Mouse (Mus musculus): ENCODE data around the gene Fam78a. TPM values are rescaled to one million over a fixed set of nuclear protein-coding genes. Genes with fewer than 3 reads are reported as not detected.

Gene Fam78a
- total RNA-seq, 2 experiments from 2014 or later, result 15.0 to 23.0 TPM

GRCm38 (mm10) chr2:32102944-32103343 is 18.3 kb upstream of the Fam78a start:
- no peak for DNase-seq

DNA sequence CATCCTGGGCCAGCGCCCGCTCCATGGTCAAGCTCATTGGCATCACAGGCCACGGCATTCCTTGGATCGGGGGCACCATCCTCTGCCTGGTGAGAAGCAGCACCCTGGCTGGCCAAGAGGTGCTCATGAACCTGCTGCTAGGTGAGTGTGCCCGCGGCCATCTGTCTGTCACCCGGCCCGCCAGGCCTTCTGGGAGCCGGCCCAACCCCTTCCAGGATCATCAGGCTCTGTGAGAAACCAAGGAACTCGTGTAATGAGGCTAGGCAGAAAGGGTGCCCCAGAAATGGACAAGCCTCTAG is 11.4 kb upstream of the Fam78a start:
- peak in 1 of 2 experiments; percentile 32 for DNase-seq

DNA sequence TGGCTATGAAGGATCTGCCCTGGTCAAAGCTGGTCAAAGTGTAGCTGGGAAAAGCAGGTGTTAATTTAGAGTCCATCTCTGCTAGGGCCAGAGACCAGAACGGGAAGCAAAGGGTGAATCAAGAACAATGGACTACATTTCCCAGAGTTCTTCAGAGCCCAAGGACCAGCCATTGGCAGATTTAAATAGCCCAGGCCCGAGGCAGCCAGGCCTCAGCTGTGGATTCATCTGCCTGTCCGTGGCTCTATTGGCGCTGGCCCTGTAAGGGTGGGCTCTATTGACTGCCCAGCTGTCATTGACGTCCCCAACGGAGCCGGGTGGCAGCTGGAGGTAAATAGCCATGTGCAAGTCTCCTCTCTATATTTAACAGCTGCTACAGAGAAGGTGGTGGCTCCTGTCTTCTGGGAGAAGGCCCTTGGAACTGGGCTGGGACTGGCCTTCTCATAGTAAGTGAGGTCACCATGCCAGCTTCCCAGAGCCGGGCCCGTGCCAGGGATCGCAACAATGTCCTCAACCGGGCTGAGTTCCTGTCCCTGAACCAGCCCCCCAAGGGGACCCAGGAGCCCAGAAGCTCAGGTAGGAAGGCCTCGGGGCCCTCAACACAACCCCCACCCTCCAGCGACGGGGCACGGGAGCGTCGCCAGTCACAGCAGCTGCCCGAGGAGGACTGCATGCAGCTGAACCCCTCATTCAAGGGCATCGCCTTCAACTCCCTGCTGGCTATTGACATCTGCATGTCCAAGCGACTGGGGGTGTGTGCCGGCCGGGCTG is 10.9 kb upstream of the Fam78a start, which contains the start of gene Plpp7:
Plpp7 (plus strand) TSS at position 178 of the 771 bp plus-strand sequence.
- DNase-seq, result peak; percentile 86 to 88

DNA sequence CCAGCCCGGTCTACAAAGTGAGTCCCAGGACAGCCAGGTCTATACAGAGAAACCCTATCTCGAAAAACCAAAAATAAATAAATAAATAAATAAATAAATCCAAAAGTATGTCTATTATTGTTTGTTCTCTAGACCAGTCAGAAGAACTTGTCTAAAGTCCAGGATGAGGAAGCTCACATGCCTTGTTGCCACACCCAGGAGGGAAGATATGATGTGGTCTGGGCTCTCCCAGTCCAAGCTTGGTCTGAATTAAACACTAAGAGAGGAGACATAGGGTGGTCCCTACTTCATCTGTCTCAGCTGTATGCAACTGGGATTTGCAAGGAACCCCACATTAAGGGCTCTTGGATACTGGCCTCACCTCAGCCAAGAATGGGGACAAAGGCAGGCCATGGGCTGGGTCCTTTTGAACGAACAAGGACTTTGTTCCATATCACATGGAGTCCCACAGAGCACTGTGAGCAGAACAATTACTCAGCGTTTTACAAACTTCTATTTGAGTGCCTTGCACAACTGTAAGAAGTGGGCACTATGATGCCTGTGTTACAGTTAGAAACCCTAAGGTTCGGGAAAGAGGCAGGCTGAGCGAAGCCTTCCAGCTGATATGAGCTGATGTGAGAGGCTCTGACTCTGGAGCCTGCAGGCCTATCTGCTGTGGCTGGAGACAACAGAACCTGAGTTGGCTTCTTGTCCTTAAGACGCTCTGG is 9.5 kb upstream of the Fam78a start:
- no peak for DNase-seq

DNA sequence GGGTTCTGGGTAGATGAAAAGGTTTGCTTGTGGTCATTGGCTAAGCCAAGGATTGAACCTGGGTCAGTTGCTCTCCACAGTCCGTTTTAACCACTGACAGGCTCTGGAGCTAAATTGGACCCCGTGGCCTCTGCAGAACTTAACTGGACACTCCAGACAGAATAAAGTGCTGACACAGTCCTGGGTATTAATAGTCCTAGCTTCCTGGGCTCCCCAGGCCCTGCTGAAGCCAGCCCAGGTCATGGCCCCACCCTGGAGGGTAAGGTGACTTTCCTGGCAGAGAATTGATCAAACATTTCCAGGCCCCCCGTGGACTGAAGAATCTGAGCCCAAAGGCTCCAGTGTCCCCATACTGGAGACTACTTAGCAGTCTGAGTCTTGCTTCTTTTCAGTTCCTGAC is 7.3 kb upstream of the Fam78a start:
- no peak for DNase-seq

DNA sequence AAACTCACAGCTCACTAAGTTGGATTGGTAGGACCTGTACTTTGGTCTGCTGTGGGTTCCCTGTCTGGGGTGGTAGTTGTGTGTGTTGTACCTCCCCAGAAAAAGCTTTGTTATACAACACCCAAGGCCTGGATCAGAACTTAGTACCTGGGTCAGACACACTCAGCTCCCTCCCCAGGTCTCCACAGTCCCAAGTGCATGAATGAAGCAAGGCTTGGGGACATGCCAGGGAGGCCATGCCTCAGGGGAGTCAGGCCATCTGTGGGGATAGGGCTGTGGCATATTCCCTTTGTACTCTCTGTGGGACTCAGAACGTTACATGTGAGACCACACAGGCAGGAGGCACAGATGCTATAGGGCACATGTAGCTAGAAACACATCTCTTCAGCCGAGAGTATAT is 5.5 kb upstream of the Fam78a start:
- no peak for DNase-seq

- DNase-seq, result peak; percentile 29 to 49
Measured at GRCm38 (mm10) chr2:32089606-32090005, 4.9 kb upstream of the Fam78a start.

DNA sequence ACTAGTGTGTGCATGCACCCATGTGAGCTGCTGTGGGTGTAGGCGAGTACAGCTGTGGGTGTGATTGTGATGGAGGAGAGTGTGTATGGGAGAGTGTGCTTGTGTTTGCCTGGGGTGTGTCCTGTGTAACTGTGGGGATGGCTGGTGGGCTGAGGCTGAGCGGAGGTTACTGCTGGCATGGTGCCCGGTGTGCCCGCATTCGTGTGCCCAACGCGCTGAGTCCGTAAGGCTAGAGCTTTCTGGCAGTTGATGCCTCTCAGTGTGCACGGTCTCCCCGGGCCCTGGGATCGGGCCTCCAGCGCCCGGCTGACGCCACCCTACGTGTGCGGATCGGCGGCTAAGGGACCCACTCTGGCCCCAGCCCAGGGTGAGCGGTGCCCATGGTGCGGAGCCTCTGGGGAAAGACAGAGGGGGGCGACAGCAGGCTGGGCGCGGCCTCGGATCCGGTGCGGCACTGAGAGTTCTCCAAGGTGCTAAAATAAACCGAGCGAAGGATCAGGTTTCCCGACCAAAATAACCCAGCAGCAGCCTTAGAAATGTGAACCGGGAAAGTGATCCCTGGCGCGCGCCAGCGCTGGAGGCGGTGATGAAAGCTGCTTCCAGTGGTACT is 3.8 kb upstream of the Fam78a start:
- peak; percentile 57 to 75 for DNase-seq

DNA sequence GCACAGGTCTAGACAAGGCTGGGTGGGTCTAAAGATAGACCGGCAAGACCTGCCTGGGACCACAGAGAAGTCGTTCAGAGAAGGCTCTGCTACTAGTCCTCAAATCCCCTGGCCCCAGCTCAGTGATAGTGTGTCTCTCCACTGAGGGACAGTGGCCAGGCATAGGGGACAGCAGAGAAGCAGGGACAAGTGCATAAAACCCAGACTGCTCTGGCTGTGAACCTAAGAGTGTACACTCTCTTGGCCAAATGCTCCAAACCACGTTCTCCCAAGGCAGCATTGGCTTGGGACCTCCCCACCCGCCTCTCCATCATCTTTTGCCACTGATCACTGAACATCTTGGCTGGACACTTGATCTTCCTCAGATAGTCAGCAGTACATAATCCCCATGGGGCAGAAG is 2.9 kb upstream of the Fam78a start:
- no peak for DNase-seq

GRCm38 (mm10) chr2:32085231-32085630 is 574 bp upstream of the Fam78a start:
- DNase-seq, result no peak

DNA sequence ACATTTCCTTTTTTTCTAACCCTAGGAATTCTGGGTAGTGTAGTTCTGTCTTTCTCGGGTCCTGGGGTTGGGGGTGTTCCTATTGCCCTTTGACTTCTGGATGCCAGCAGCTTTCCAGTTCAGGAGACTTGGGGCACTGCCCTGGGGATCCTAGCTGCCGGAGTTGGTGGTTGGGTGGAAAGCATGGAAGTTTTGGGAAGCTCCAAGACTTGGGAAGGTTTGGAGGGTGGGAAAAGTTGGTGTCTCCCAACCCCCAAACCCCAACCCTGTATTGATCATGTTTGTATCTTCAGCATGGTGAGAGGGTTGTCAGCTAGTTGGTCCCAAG is 179 bp upstream of the Fam78a start:
- DNase-seq, result peak in 1 of 2 experiments; percentile 53

DNA sequence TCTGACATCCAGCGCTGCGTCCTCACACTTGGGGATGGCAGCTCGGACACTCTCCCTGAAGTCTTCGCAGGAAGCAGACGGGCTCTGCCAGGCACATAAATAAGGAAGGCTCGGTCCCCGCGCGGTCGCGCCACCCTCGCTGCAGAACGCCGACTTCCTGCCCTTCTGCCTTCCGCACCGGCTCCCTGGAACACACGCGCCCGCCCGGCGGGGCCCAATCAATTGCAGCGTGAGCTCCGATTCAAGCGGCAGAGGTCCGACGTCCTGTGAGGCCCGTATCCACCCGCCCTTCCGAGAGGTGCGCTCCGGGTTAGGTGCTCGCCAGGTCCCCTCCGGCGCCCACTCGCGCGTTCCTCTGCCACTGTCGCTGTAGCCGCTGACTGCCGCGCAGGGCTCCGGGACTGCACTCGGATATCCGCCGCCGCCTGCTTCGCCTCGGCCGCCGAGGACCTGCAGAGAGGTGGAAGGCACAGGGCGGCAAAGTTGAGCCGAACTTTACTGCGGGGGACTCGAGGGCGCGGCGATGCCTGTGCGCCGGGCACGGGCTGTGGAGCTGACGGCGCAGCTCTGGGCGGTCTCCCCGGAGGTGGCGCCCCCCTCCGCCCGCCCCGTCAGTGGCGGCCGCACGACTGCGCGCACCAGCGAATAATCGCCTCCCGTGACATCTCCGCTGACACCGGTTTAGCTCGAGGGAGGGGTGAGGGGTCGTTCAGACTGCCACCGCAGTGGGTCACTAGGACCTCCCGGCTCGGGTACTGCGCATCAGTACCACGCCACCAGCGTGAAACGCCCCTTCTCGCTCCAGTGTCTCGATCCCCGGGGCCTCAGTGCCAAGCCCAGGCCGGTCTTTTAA is 1.3 kb downstream of the Fam78a start:
- peak; percentile 69 to 74 for DNase-seq

GRCm38 (mm10) chr2:32082229-32082628 is 2.4 kb downstream of the Fam78a start:
- no peak for DNase-seq

- peak; percentile 46 to 58 for DNase-seq
Measured at GRCm38 (mm10) chr2:32081296-32081929, 3.2 kb downstream of the Fam78a start.

- no peak for DNase-seq
Measured at GRCm38 (mm10) chr2:32080681-32081080, 4.0 kb downstream of the Fam78a start.

DNA sequence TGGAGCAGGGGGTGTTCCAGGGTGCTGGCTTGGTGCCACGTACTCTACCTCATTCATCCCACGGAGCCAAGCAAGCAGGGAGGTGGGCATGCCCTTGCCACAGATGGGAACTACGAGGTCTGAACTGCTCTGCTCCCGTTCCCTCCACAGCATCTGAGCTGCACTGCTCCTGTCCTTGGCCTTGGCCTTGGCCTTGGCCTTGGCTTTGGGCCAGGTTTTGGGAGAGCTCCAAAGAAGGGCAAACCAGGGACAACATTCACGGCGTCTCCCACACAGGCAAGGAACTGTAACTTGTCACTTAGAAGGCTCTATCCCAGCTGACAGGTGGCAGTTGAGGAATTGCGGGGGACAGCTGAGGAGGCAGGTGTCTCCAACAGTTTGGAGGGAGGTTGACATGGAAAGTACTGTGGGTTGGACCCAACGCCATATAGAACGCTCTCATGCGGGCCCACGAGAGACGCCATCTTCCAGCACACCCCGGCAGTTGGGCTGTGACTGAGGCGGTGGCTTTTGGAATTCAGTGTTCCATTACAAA is 5.4 kb downstream of the Fam78a start:
- DNase-seq, result peak in 1 of 2 experiments; percentile 29

GRCm38 (mm10) chr2:32078522-32078921 is 6.1 kb downstream of the Fam78a start:
- peak; percentile 54 to 77 for DNase-seq

DNA sequence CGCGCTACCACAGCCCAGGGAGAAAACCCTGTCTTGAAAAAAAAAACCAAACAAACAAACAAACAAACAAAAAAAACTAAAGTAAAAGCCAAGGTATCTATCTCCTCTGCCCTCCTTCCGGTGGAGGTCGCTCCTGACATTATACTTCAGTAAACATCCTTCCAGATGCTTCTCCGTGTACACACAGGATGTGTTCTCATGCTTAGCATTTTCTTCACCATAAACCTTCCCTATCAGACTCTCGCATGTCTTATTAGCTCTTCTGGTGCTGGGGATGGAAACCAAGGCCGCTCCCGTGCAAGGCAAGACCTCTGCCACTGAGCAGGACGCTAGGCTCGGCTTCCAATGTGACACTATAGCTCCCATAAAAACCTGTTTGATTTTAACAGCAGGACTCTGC is 6.9 kb downstream of the Fam78a start:
- DNase-seq, result no peak

- DNase-seq, result no peak
Measured at GRCm38 (mm10) chr2:32075368-32075767, 9.3 kb downstream of the Fam78a start.

GRCm38 (mm10) chr2:32074404-32074803 is 10.3 kb downstream of the Fam78a start:
- peak; percentile 61 to 65 for DNase-seq

- DNase-seq, result no peak
Measured at GRCm38 (mm10) chr2:32070747-32071146, 13.9 kb downstream of the Fam78a start.

Measured in heart, adult 18-20 months (tissue).